Mouse (Mus musculus) spleen, adult 2 months (tissue): Measurements from ENCODE around the gene Pbx3.

ENCODE experiments used
- CTCF ChIP-seq: fragments of 200-500 bp; IDR thresholded peaks from 2 replicates; pipeline ENCODE4 v1.5.1; 2011; ENCODE audit warnings: mild to moderate bottlenecking, inconsistent platforms; ENCODE audit not compliant: insufficient read depth, insufficient read length, insufficient replicate concordance; ENCODE audit errors: extremely low read depth
- POLR2A ChIP-seq: fragments of 200-500 bp; IDR thresholded peaks from 2 replicates; pipeline ENCODE4 v1.6.1; 2011; ENCODE audit warnings: low read depth, low read length, inconsistent platforms

DNA sequence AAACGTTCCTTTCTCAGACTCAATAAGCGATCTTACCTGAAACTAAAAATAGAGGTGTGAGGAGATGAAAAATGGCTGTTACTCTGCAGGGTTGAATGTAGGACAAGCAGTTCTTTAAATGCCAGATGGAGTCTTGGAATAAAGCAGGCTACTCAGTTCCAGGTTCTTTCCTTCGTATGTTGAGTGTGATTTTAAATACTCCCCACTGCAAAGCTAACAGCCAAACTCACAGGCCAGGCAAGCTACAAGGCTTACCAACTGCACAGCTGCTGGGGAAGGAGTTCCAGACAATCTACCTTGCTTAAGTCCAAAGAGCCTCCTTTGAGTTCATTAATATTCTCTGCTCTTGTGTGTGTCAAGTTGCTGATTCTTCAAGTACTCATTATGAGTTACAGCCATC lies 944 bp upstream of the Pbx3 start:
- no peak for TF ChIP-seq CTCF
- TF ChIP-seq POLR2A = no peak
